Mouse (Mus musculus) stomach, embryonic 14.5 days (tissue): ENCODE data around the gene Slc9b1. TPM values are rescaled to one million over a fixed set of nuclear protein-coding genes. Genes with fewer than 3 reads are reported as not detected.

Experiments
- ATAC-seq: fragments of 200-750 bp; cut with Nextera tagmentation; 2 replicates; pipeline ENCODE4 v1.8.0; 2017; ENCODE audit warnings: low read depth, moderate TSS enrichment; ENCODE audit not compliant: insufficient number of reproducible peaks, insufficient read depth, low FRiP score
- H3K27ac ChIP-seq: fragments of 300-500 bp; sonication (generic); 2 replicates; pipeline ENCODE4 v1.5.1; 2014; ENCODE audit warnings: mild to moderate bottlenecking, low read length, moderate library complexity, mixed read lengths
- H3K27me3 ChIP-seq: fragments of 300-500 bp; sonication (generic); 2 replicates; pipeline ENCODE4 v1.6.1; 2014; ENCODE audit warnings: low read length, control low read depth, mixed read lengths; ENCODE audit not compliant: control insufficient read depth, insufficient read depth
- H3K36me3 ChIP-seq: fragments of 300-500 bp; sonication (generic); 2 replicates; pipeline ENCODE4 v1.6.1; 2014; ENCODE audit warnings: mild to moderate bottlenecking, control low read depth, low read length, moderate library complexity, mixed read lengths; ENCODE audit not compliant: control insufficient read depth, insufficient read depth
- H3K4me1 ChIP-seq: fragments of 300-500 bp; sonication (generic); 2 replicates; pipeline ENCODE4 v1.6.1; 2014; ENCODE audit warnings: low read length, control low read depth, mixed read lengths; ENCODE audit not compliant: control insufficient read depth, insufficient read depth
- H3K4me2 ChIP-seq: fragments of 300-500 bp; sonication (generic); replicated peaks from 2 replicates; pipeline ENCODE4 v1.6.1; 2014; ENCODE audit warnings: low read depth, low read length, control low read depth
- H3K4me3 ChIP-seq: fragments of 300-500 bp; sonication (generic); 2 replicates; pipeline ENCODE4 v1.5.1; 2014; ENCODE audit warnings: low read depth, low read length, control low read depth
- H3K9ac ChIP-seq: fragments of 300-500 bp; sonication (generic); replicated peaks from 2 replicates; pipeline ENCODE4 v1.6.1; 2014; ENCODE audit warnings: low read depth, mild to moderate bottlenecking, control low read depth, low read length, moderate library complexity, mixed read lengths
- H3K9me3 ChIP-seq: fragments of 300-500 bp; sonication (generic); 2 replicates; pipeline ENCODE4 v1.6.1; 2016; ENCODE audit warnings: low read depth, low read length, control low read depth; ENCODE audit not compliant: control insufficient read depth
- WGBS: fragments of 180-500 bp; shearing (Covaris S2); extraction: QIAGEN DNeasy Blood & Tissue Kit; methylation state at CpG from one replicate; pipeline ENCODE4 v1.1.7; 2014; 5-methylcytosine and 5-hydroxymethylcytosine counted together
- polyA plus RNA-seq: library from polyadenylated mRNA; unstranded; fragments of >200 nt; fragmentation: Nextera tagmentation; extraction: Ambion mirVana; gene quantifications from 2 replicates; pipeline ENCODE4 v1.2.1, GENCODE M21; 2014

The Slc9b1 gene
- polyA plus RNA-seq, 1 experiment from 2014 or later, result not detected

DNA sequence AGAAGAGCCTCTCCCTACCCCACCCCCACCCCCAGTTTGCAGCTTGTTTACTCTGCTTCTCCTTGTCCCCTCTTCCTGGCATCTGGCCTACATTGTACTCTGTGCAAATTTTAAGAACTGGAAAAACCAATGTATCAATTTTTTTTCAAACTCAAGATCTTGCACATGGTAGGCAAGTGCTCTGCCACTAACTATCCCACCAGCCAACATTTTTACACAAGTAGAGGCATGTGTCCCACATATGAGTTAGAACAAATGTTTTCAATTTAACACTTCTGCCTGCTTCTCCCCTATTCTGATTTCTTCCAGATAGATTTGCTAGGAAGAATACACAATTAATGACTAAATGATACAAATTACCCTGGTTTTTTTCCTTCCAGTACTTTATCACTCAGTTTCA, 49.3 kb downstream of the Slc9b1 start:
- Histone ChIP-seq H3K9me3 (no peaks in the 10 kb centered on the region), H3K9ac (no peak overlapping the region), H3K4me3 (no peak overlapping the region), H3K4me1 (no peaks in the 10 kb centered on the region), H3K4me2 (no peak overlapping the region), H3K27ac (no peak overlapping the region), H3K36me3 (no peaks in the 10 kb centered on the region), H3K27me3 (no peaks in the 10 kb centered on the region)
- ATAC-seq, result no peak

DNA sequence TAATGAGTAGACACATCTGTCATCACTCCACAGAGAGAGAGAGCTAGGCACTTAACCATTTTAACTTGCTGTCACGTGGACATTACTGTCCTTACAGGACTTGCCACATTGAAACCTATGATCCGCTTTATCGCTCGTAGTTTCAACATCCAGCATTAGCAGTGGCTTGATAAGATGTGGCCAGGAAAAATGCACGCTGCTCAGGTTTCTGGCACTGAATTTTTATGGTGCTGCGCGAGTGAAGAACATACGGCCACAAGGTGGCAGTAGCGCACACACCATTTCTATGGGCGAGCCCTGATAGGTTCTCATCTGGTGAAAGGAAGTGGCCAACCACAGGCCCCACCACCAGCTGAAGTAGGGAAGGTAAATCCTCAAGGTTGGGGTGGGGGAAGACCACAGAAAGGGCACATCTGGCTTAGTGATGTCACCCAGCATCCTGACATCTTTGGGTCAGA, 54.4 kb downstream of the Slc9b1 start:
- WGBS, result 11% methylated on average over 10 of the region's 10 CpGs

DNA sequence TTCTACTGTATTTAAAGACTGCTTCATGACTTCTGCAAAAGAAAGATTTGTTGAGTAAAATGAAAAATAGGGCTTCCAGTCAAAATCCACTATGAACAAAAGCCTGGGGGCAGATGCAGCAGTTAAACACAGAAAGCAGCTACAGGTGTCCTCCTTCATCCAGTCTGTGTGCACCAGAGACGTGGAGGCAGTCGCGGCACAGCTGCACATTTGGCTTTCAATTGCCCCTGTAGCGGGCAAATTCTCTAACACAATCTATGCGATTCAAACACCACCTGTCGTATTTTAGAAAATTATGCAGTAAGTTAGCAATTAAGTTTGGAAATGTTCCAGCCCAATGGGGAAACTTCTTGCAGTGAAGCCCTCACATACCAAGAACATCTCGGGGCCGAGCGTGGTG, 55.4 kb downstream of the Slc9b1 start:
- ATAC-seq, result no peak
- no peak overlapping the region for H3K4me2 ChIP-seq

More for the DNA sequence above, 54.4 kb downstream of the Slc9b1 start:
- Histone ChIP-seq H3K4me3 (no peak overlapping the region), H3K27ac (no peak overlapping the region), H3K9ac (no peak overlapping the region), H3K36me3 (peaks cover 11% of the 10 kb centered on the region), H3K9me3 (no peaks in the 10 kb centered on the region), H3K4me2 (no peak overlapping the region), H3K27me3 (no peaks in the 10 kb centered on the region), H3K4me1 (no peaks in the 10 kb centered on the region)
- ATAC-seq, result peak; percentile 84; the same call in 1 of the 2 replicates

DNA sequence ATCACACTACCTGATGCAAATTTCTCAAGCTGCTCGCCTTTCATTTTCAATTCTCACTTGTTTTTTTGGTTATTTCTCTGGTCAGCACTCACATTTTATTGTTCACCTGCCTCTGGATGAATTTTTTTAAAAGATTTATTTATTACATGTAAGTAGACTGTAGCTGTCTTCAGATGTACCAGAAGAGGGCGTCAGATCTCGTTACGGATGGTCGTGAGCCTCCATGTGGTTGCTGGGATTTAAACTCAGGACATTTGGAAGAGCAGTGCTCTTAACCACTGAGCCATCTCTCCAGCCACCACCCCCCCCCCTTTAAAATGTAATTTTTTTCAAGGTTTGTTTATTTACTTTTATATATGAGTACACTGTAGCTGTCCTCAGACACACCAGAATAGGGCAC, 56.0 kb downstream of the Slc9b1 start:
- no peaks in the 10 kb centered on the region for H3K27me3 ChIP-seq
- WGBS, result 80% methylated on average over 5 of the region's 5 CpGs
- H3K36me3 ChIP-seq, result peaks cover 13% of the 10 kb centered on the region
- H3K9ac ChIP-seq, result no peak overlapping the region
- H3K4me2 ChIP-seq, result no peak overlapping the region
- no peak for ATAC-seq
- H3K27ac ChIP-seq, result no peak overlapping the region
- no peaks in the 10 kb centered on the region for H3K4me1 ChIP-seq
- no peaks in the 10 kb centered on the region for H3K9me3 ChIP-seq
- H3K4me3 ChIP-seq, result no peak overlapping the region

More for the DNA sequence above, 55.4 kb downstream of the Slc9b1 start:
- WGBS, result 73% methylated on average over 9 of the region's 9 CpGs
- Histone ChIP-seq H3K9me3 (no peaks in the 10 kb centered on the region), H3K27me3 (no peaks in the 10 kb centered on the region), H3K9ac (no peak overlapping the region), H3K36me3 (peaks cover 13% of the 10 kb centered on the region), H3K4me3 (no peak overlapping the region), H3K27ac (no peak overlapping the region), H3K4me1 (no peaks in the 10 kb centered on the region)

DNA sequence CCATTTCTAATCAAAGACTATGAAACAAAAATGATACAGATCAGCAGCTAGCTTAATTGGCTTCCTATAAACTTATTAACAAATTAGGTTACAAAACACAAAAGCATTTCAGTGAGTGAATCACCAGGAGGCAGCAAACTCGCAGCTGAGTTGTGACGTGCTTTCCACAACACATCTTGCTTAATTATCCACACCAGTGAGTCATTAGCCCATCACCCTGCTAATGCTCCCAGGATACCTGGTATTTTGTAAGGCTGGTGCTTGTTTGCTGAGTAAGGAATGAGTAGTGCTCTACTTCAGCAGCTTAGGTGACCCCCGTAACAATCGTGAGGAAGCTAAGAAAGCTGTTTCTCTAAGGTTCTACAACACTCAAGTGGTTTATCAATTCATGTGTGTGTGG, 56.8 kb downstream of the Slc9b1 start:
- H3K4me3 ChIP-seq, result no peak overlapping the region
- H3K9ac ChIP-seq, result no peak overlapping the region
- peaks cover 13% of the 10 kb centered on the region for H3K36me3 ChIP-seq
- no peak overlapping the region for H3K4me2 ChIP-seq
- no peak for ATAC-seq
- 80% methylated on average over 4 of the region's 4 CpGs for WGBS
- H3K27ac ChIP-seq, result no peak overlapping the region
- no peaks in the 10 kb centered on the region for H3K9me3 ChIP-seq
- H3K4me1 ChIP-seq, result no peaks in the 10 kb centered on the region
- no peaks in the 10 kb centered on the region for H3K27me3 ChIP-seq

DNA sequence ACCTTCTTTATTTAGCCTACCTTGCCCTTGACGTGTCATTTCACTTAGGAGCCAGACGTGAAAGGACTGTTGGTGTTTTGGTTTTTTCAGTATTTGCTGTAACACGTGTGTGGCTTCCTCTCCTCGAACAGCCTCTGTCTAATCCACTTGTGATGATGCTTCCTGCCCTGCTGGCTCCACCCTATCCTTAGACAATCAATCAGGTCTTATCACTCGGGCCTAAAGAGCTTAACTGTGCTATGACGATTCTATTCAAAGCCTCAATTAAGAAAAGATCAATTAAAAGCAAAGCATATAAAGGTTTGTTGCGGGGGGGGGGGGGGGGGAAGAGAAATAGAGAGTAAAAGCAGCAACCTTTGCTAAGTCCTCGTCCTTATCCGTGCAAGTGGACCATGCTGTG, 59.5 kb downstream of the Slc9b1 start:
- Histone ChIP-seq H3K36me3 (peaks cover 16% of the 10 kb centered on the region), H3K4me2 (no peak overlapping the region), H3K9ac (no peak overlapping the region), H3K27me3 (no peaks in the 10 kb centered on the region), H3K4me1 (no peaks in the 10 kb centered on the region), H3K27ac (no peak overlapping the region), H3K9me3 (no peaks in the 10 kb centered on the region), H3K4me3 (no peak overlapping the region)
- 61% methylated on average over 9 of the region's 9 CpGs for WGBS
- ATAC-seq, result no peak

DNA sequence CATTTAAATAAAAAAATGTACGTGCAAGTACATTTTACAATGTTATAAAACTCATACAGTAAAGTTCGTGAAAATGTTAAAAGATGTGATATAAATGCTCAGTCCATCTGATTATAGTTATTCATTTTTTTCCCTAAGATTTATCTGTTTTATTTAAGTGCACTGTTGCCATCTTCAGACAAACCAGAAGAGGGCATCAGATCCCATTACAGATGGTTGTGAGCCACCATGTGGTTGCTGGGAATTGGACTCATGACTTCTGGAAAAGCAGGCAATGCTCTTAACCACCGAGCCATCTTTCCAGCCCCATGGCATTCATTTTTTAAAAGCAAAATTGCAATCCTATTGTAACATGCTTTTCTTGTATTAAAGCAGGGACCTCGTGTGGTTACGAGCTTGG, 61.4 kb downstream of the Slc9b1 start:
- H3K36me3 ChIP-seq, result peaks cover 16% of the 10 kb centered on the region

DNA sequence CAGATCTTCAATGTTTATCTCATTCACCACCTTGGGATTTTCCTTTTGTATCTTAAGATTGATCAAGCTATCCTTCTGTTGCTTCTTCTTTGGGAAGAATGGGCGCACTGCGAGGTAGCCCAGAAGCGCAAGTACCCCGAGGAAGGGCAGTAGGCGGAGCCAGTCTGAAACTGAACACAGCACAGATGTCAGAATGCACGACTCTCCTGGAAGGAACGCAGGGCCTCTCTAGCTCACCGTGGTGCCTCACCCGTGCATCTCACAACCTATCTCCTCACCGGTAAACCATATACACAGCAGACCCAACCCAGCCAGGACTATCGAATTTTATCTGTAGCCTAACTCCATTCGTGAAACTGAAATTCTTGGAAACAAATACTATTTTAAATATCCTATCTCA, 63.2 kb downstream of the Slc9b1 start:
- Histone ChIP-seq H3K4me2 (no peak overlapping the region), H3K9ac (no peak overlapping the region), H3K4me1 (peaks cover 7% of the 10 kb centered on the region; the same call in 1 of the 2 replicates), H3K27me3 (no peaks in the 10 kb centered on the region), H3K27ac (no peak overlapping the region), H3K36me3 (peaks cover 13% of the 10 kb centered on the region), H3K4me3 (no peak overlapping the region), H3K9me3 (no peaks in the 10 kb centered on the region)
- ATAC-seq, result no peak
- 83% methylated on average over 12 of the region's 12 CpGs for WGBS

More for the DNA sequence above, 61.4 kb downstream of the Slc9b1 start:
- H3K27me3 ChIP-seq, result no peaks in the 10 kb centered on the region
- H3K27ac ChIP-seq, result no peak overlapping the region
- ATAC-seq, result no peak
- H3K4me2 ChIP-seq, result no peak overlapping the region
- WGBS, result 96% methylated on average over 5 of the region's 5 CpGs
- no peak overlapping the region for H3K4me3 ChIP-seq
- H3K4me1 ChIP-seq, result peaks cover 7% of the 10 kb centered on the region; the same call in 1 of the 2 replicates
- H3K9ac ChIP-seq, result no peak overlapping the region
- no peaks in the 10 kb centered on the region for H3K9me3 ChIP-seq

DNA sequence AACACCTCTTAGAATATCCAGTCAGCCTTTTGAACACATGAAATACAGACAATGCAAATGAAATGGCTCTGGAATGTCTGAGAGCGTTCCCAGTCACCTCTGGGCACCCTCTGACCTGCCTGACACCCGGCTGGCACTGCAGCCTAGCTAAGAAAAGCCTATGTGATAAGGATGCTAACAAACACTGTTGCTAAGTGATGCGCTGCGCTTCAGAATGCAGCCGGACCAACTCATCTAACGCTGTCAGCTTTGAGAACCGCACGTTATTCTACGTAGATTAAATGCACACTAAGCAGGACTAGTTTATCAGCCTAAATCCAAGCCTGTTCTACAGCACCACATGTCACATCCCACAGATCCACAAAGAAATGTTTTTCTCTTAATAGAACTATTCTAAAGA, 64.0 kb downstream of the Slc9b1 start:
- no peaks in the 10 kb centered on the region for H3K27me3 ChIP-seq
- WGBS, result 48% methylated on average over 9 of the region's 9 CpGs
- H3K4me1 ChIP-seq, result peaks cover 7% of the 10 kb centered on the region; the same call in 1 of the 2 replicates
- H3K9me3 ChIP-seq, result no peaks in the 10 kb centered on the region
- H3K36me3 ChIP-seq, result peaks cover 9% of the 10 kb centered on the region
- no peak overlapping the region for H3K9ac ChIP-seq
- H3K4me3 ChIP-seq, result no peak overlapping the region
- H3K27ac ChIP-seq, result no peak overlapping the region
- H3K4me2 ChIP-seq, result no peak overlapping the region
- ATAC-seq, result no peak
